24 mouse cellular contexts compared by ENCODE assay signal in the genomic region with DNA sequence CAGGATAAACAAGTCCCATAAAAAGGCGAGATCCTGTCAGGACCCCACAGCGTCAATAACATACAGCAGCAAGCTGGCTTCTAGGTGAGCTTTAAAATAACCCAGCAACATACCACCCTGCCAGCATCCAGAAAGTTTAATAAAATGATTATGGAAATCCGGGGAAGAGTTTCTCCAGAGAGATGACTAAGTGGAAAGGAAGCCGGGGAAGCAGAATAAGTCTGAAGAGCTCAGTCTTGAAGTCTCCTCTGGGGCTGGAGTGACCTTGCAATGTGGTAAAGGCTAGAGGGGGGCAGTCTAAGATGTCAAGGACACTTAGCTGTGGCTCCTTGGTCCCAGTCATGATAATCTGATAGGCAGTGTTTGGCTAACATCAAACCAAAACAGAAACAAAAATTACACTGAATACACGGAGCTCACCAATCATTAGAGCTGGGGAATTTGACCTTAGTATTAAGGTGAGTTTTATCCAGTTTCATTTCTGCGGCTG.
"Had no signal": no experiment of that assay in that cellular context is flagged by ENCODE, and none has a peak within 500 bp of the region (broad histone marks: within the 10 kb centered on the region; RNA-seq: fewer than 3 reads in every experiment).

No protein-coding gene starts in this region.

- DNase-seq: kidney, adult 18-20 months; kidney, postnatal 10 days; kidney, postnatal 36 days; layer of hippocampus, postnatal 36 days; lung, adult 18-20 months; lung, postnatal 10 days; lung, postnatal 36 days; right cerebral cortex, adult 18-20 months; right cerebral cortex, postnatal 14 days; right cerebral cortex, postnatal 4 days; spleen, adult 18-20 months; thymus, postnatal 4 days had no signal

- H3K27ac ChIP-seq: kidney, embryonic 15.5 days; left cerebral cortex, adult 2 months; liver, embryonic 12.5 days; liver, embryonic 15.5 days; lung, embryonic 15.5 days; midbrain, embryonic 10.5 days; midbrain, embryonic 13.5 days; neural tube, embryonic 13.5 days; stomach, embryonic 15.5 days had no signal

- H3K4me3 ChIP-seq: kidney, embryonic 15.5 days; left cerebral cortex, adult 2 months; liver, embryonic 12.5 days; liver, embryonic 15.5 days; lung, embryonic 15.5 days; megakaryocyte, embryonic 14.5 days; midbrain, embryonic 10.5 days; midbrain, embryonic 13.5 days; myocyte; neural tube, embryonic 13.5 days; stomach, embryonic 15.5 days had no signal

- H3K4me1 ChIP-seq: liver, embryonic 12.5 days; liver, embryonic 15.5 days; midbrain, embryonic 10.5 days had no signal

- ATAC-seq: liver, embryonic 12.5 days; midbrain, embryonic 13.5 days; midbrain, embryonic 16.5 days had no signal

- H3K27me3 ChIP-seq: kidney, embryonic 15.5 days; liver, embryonic 12.5 days; liver, embryonic 15.5 days; lung, embryonic 15.5 days; midbrain, embryonic 13.5 days; neural tube, embryonic 13.5 days; stomach, embryonic 15.5 days had no signal

- H3K9me3 ChIP-seq: kidney, embryonic 15.5 days; liver, embryonic 12.5 days; liver, embryonic 15.5 days; lung, embryonic 15.5 days; megakaryocyte, embryonic 14.5 days; midbrain, embryonic 10.5 days; midbrain, embryonic 13.5 days; neural tube, embryonic 13.5 days; stomach, embryonic 15.5 days had no signal

- H3K9ac ChIP-seq: kidney, embryonic 15.5 days; liver, embryonic 12.5 days; liver, embryonic 15.5 days; lung, embryonic 15.5 days; midbrain, embryonic 13.5 days; neural tube, embryonic 13.5 days; stomach, embryonic 15.5 days had no signal

- H3K4me2 ChIP-seq: kidney, embryonic 15.5 days; liver, embryonic 12.5 days; liver, embryonic 15.5 days; lung, embryonic 15.5 days; midbrain, embryonic 13.5 days; neural tube, embryonic 13.5 days; stomach, embryonic 15.5 days had no signal
